Comparison of ENCODE assay signal across 19 mouse cellular contexts in genomic region chr14:57412166-57412565, GRCm38 (mm10). TPM values are rescaled to one million over a fixed set of nuclear protein-coding genes. Genes with fewer than 3 reads are reported as not detected.
DNase-seq lines count a peak whose midpoint lies in the region; ATAC-seq and TF ChIP-seq lines count a peak whose summit lies in the region.
"Had no signal": no experiment of that assay in that cellular context is flagged by ENCODE, and none has a peak within 500 bp of the region (broad histone marks: within the 10 kb centered on the region; RNA-seq: fewer than 3 reads in every experiment).

No protein-coding gene starts in this region.

- ATAC-seq in frontal cortex, adult (ENCODE audit: low TSS enrichment): peak; percentile 84
- no peak for ATAC-seq in intestine, embryonic 15.5 days
- ATAC-seq: forebrain, embryonic 13.5 days had no signal

- H3K4me2 ChIP-seq in myocyte (ENCODE audit: low read depth): peak overlapping the region; percentile 12
- H3K4me2 ChIP-seq in intestine, embryonic 15.5 days (replicated peaks): no peak overlapping the region
- H3K4me2 ChIP-seq: embryonic facial prominence, embryonic 12.5 days; forebrain, embryonic 13.5 days; heart, embryonic 11.5 days; limb, embryonic 12.5 days; lung, embryonic 15.5 days had no signal

- no peak overlapping the region for H3ac ChIP-seq in myocyte (ENCODE audit: control insufficient read depth, insufficient read length)

- H3K79me2 ChIP-seq in myocyte (ENCODE audit: control insufficient read depth, insufficient read depth): no peaks in the 10 kb centered on the region

- WGBS in intestine, embryonic 15.5 days: 56% methylated on average over 7 of the region's 7 CpGs

- peaks cover 29% of the 10 kb centered on the region for H3K27me3 ChIP-seq in myocyte (ENCODE audit: control insufficient read depth, insufficient read depth, insufficient read length)
- H3K27me3 ChIP-seq in intestine, embryonic 15.5 days (replicated peaks): no peaks in the 10 kb centered on the region
- H3K27me3 ChIP-seq: embryonic facial prominence, embryonic 12.5 days; forebrain, embryonic 13.5 days; limb, embryonic 12.5 days; lung, embryonic 15.5 days had no signal

- H3K4me3 ChIP-seq in myocyte: no peak overlapping the region
- H3K4me3 ChIP-seq in intestine, embryonic 15.5 days (replicated peaks): no peak overlapping the region
- H3K4me3 ChIP-seq: embryonic facial prominence, embryonic 12.5 days; forebrain, embryonic 13.5 days; limb, embryonic 12.5 days; lung, embryonic 15.5 days had no signal

- TF ChIP-seq POLR2A in myocyte (IDR thresholded peaks at IDR 0.05; ENCODE audit: insufficient read length, low read depth): no peak

- no peaks in the 10 kb centered on the region for H3K4me1 ChIP-seq in intestine, embryonic 15.5 days (replicated peaks)

- no peaks in the 10 kb centered on the region for H3K9me3 ChIP-seq in intestine, embryonic 15.5 days
- H3K9me3 ChIP-seq: embryonic facial prominence, embryonic 12.5 days; forebrain, embryonic 13.5 days; limb, embryonic 12.5 days; lung, embryonic 15.5 days had no signal

- no peaks in the 10 kb centered on the region for H3K36me3 ChIP-seq in myocyte (ENCODE audit: control insufficient read depth, insufficient read depth)
- no peaks in the 10 kb centered on the region for H3K36me3 ChIP-seq in intestine, embryonic 15.5 days
- H3K36me3 ChIP-seq: embryonic facial prominence, embryonic 12.5 days; limb, embryonic 12.5 days; lung, embryonic 15.5 days had no signal

- no peak overlapping the region for H3K9ac ChIP-seq in intestine, embryonic 15.5 days
- H3K9ac ChIP-seq: embryonic facial prominence, embryonic 12.5 days; forebrain, embryonic 13.5 days; limb, embryonic 12.5 days; lung, embryonic 15.5 days had no signal

- no peak for DNase-seq in frontal cortex, postnatal 14 days (ENCODE audit: low spot score in 2 of 2)
- peak; percentile 19 to 67 for DNase-seq in left cerebral cortex, postnatal 25 days (ENCODE audit: low spot score in 2 of 2)
- DNase-seq in left cerebral cortex, postnatal 4 days: no peak
- peak; percentile 83 for DNase-seq in brain, adult 2 months (ENCODE audit: low read depth, low spot score)
- no peak for DNase-seq in adrenal gland, adult 2 months
- DNase-seq: adrenal gland, postnatal 10 days; B cell, adult 2 months; gastrocnemius, postnatal 25 days; heart, postnatal 36 days; kidney, postnatal 10 days; thymus, adult 18-20 months had no signal

- intact Hi-C loops in left cerebral cortex, postnatal 25 days (cut with DNase I): no loop called here
- intact Hi-C loops in left cerebral cortex, postnatal 4 days (cut with DNase I): no loop called here

- H3K27ac ChIP-seq in intestine, embryonic 15.5 days: no peak overlapping the region
- H3K27ac ChIP-seq: embryonic facial prominence, embryonic 12.5 days; forebrain, embryonic 13.5 days; limb, embryonic 12.5 days; lung, embryonic 15.5 days had no signal

TF ChIP-seq in myocyte, 11 proteins besides CTCF, POLR2A, EP300 and RAD21:
- no peak for TF ChIP-seq USF1 (IDR thresholded peaks at IDR 0.05; ENCODE audit: low read depth)
- no peak for TF ChIP-seq MYOG (IDR thresholded peaks at IDR 0.05; ENCODE audit: control insufficient read depth in 1 of 3, insufficient read depth in 1 of 3, insufficient read length in 2 of 3, low read depth in 2 of 3)
- no peak for TF ChIP-seq TCF12 (IDR thresholded peaks at IDR 0.05; ENCODE audit: insufficient read depth, poor library complexity, severe bottlenecking)
- no peak for TF ChIP-seq POLR2AphosphoS2 (IDR thresholded peaks at IDR 0.05; ENCODE audit: insufficient read length, low read depth)
- TF ChIP-seq REST (IDR thresholded peaks at IDR 0.05; ENCODE audit: insufficient read depth, insufficient read length): no peak
- no peak for TF ChIP-seq MYOD1 (IDR thresholded peaks at IDR 0.05; ENCODE audit: control insufficient read depth in 1 of 3, insufficient read length in 2 of 3, low read depth in 2 of 3)
- no peak for TF ChIP-seq CEBPB (IDR thresholded peaks at IDR 0.05; ENCODE audit: insufficient read depth, poor library complexity, severe bottlenecking)
- no peak for TF ChIP-seq SRF (IDR thresholded peaks at IDR 0.05; ENCODE audit: control insufficient read depth, insufficient read length, low read depth)
- TF ChIP-seq E2F4 (IDR thresholded peaks at IDR 0.05; ENCODE audit: insufficient read depth): no peak
- no peak for TF ChIP-seq MAX (IDR thresholded peaks at IDR 0.05; ENCODE audit: low read depth)
- TF ChIP-seq TCF3 (IDR thresholded peaks at IDR 0.05; ENCODE audit: insufficient read length, low read depth): no peak

RNA-seq across cellular contexts. Expression of gene Ift88, which starts 11.7 kb away (rescaled TPM):
- 10 to 100 TPM; 15.6 to 20.9 TPM for total RNA-seq in left cerebral cortex, postnatal 25 days (2021)
- total RNA-seq in left cerebral cortex, postnatal 4 days (2021): 10 to 100 TPM; 17.0 to 19.4 TPM
- 2.8 TPM for polyA plus RNA-seq in myocyte (2012; fragmentation: generic; extraction: Trizol)
- total RNA-seq in adrenal gland, adult 2 months (2021): 10 to 100 TPM; 10.9 to 13.9 TPM
- 2.1 and 2.5 TPM in 2 replicates for polyA plus RNA-seq in adrenal gland, adult 2 months (2012; rRNA removed)
- polyA plus RNA-seq in intestine, embryonic 15.5 days (2015; fragmentation: Nextera tagmentation; extraction: Ambion mirVana): 9.4 and 11.9 TPM in 2 replicates

RNA-seq across cellular contexts. Expression of gene Cryl1, which starts 13.8 kb away (rescaled TPM):
- total RNA-seq in left cerebral cortex, postnatal 25 days (2021): 10 to 100 TPM; 15.9 to 17.5 TPM
- 10 to 100 TPM; 15.0 to 16.6 TPM for total RNA-seq in left cerebral cortex, postnatal 4 days (2021)
- 0.72 TPM for polyA plus RNA-seq in myocyte (2012; fragmentation: generic; extraction: Trizol)
- total RNA-seq in adrenal gland, adult 2 months (2021): 10 to 100 TPM in 1 of 2 experiments, 1 to 10 TPM in 1; 9.7 to 12.3 TPM
- 13.1 and 14.5 TPM in 2 replicates for polyA plus RNA-seq in adrenal gland, adult 2 months (2012; rRNA removed)
- 91.6 and 103 TPM in 2 replicates for polyA plus RNA-seq in intestine, embryonic 15.5 days (2015; fragmentation: Nextera tagmentation; extraction: Ambion mirVana)

Comparison
In these comparisons a context has a peak if more than half of its experiments do, and no peak if none do; other contexts are left out.
1. DNase-seq: peak in left cerebral cortex, postnatal 25 days (2 of 2) and brain, adult 2 months (single experiment); none in frontal cortex, postnatal 14 days (0 of 2), left cerebral cortex, postnatal 4 days (single experiment) and adrenal gland, adult 2 months (single experiment).